Mouse (Mus musculus): ENCODE results near the gene Cyth4. TPM values are rescaled to one million over a fixed set of nuclear protein-coding genes. Genes with fewer than 3 reads are reported as not detected.

The Cyth4 gene
- polyA plus RNA-seq, 1 experiment from 2014 or later = 5.4 TPM

- WGBS = 92% methylated on average over 7 of the region's 7 CpGs
- Histone ChIP-seq H3K4me2 (ENCODE audit: low read length) (no peak overlapping the region), H3K27me3 (ENCODE audit: insufficient read depth, low read length) (no peaks in the 10 kb centered on the region), H3K9me3 (replicated peaks; ENCODE audit: low read length) (no peaks in the 10 kb centered on the region), H3K4me1 (replicated peaks; ENCODE audit: insufficient read depth, low read length) (peaks cover 3% of the 10 kb centered on the region; the same call in 1 of the 2 replicates), H3K4me3 (replicated peaks; ENCODE audit: low read depth, low read length) (no peak overlapping the region), H3K27ac (no peak overlapping the region), H3K9ac (ENCODE audit: low read depth, low read length) (no peak overlapping the region), H3K36me3 (ENCODE audit: insufficient read depth, low read length) (no peaks in the 10 kb centered on the region)
- no peak for DNase-seq (ENCODE audit: low spot score)
- TF ChIP-seq CTCF (IDR thresholded peaks at IDR 0.05; ENCODE audit: low read depth) = no peak
- no peak for ATAC-seq (replicated peaks; ENCODE audit: low FRiP score, low read depth)
Measured at GRCm38 (mm10) chr15:78585404-78585803, 11.4 kb upstream of the Cyth4 start.

GRCm38 (mm10) chr15:78587050-78587994, 9.5 kb upstream of the Cyth4 start:
- peak; percentile 96 for TF ChIP-seq CTCF (IDR thresholded peaks at IDR 0.05; ENCODE audit: low read depth)
- WGBS = 56% methylated on average over 18 of the region's 18 CpGs
- H3K27ac ChIP-seq = no peak overlapping the region
- H3K4me2 ChIP-seq (ENCODE audit: low read length) = no peak overlapping the region
- H3K9ac ChIP-seq (ENCODE audit: low read depth, low read length) = no peak overlapping the region
- ATAC-seq (replicated peaks; ENCODE audit: low FRiP score, low read depth) (peak; percentile 81), DNase-seq (ENCODE audit: low spot score) (peak; percentile 90)
- no peaks in the 10 kb centered on the region for H3K27me3 ChIP-seq (ENCODE audit: insufficient read depth, low read length)
- H3K4me1 ChIP-seq (replicated peaks; ENCODE audit: insufficient read depth, low read length) = no peaks in the 10 kb centered on the region
- no peaks in the 10 kb centered on the region for H3K36me3 ChIP-seq (ENCODE audit: insufficient read depth, low read length)
- H3K9me3 ChIP-seq (replicated peaks; ENCODE audit: low read length) = no peaks in the 10 kb centered on the region
- H3K4me3 ChIP-seq (replicated peaks; ENCODE audit: low read depth, low read length) = no peak overlapping the region

GRCm38 (mm10) chr15:78588049-78588448, 8.8 kb upstream of the Cyth4 start:
- Histone ChIP-seq H3K36me3 (ENCODE audit: insufficient read depth, low read length) (no peaks in the 10 kb centered on the region), H3K4me2 (ENCODE audit: low read length) (no peak overlapping the region), H3K27ac (no peak overlapping the region), H3K4me3 (replicated peaks; ENCODE audit: low read depth, low read length) (no peak overlapping the region), H3K9ac (ENCODE audit: low read depth, low read length) (no peak overlapping the region), H3K4me1 (replicated peaks; ENCODE audit: insufficient read depth, low read length) (no peaks in the 10 kb centered on the region), H3K9me3 (replicated peaks; ENCODE audit: low read length) (no peaks in the 10 kb centered on the region), H3K27me3 (ENCODE audit: insufficient read depth, low read length) (no peaks in the 10 kb centered on the region)
- 89% methylated on average over 4 of the region's 4 CpGs for WGBS
- TF ChIP-seq CTCF (IDR thresholded peaks at IDR 0.05; ENCODE audit: low read depth) = no peak
- DNase-seq (ENCODE audit: low spot score) (no peak), ATAC-seq (replicated peaks; ENCODE audit: low FRiP score, low read depth) (no peak)

GRCm38 (mm10) chr15:78588900-78589299, 7.9 kb upstream of the Cyth4 start:
- no peak overlapping the region for H3K27ac ChIP-seq
- DNase-seq (ENCODE audit: low spot score) (no peak), ATAC-seq (replicated peaks; ENCODE audit: low FRiP score, low read depth) (no peak)
- no peak overlapping the region for H3K4me2 ChIP-seq (ENCODE audit: low read length)
- H3K4me1 ChIP-seq (replicated peaks; ENCODE audit: insufficient read depth, low read length) = no peaks in the 10 kb centered on the region
- no peaks in the 10 kb centered on the region for H3K27me3 ChIP-seq (ENCODE audit: insufficient read depth, low read length)
- no peaks in the 10 kb centered on the region for H3K36me3 ChIP-seq (ENCODE audit: insufficient read depth, low read length)
- WGBS = 76% methylated on average over 4 of the region's 4 CpGs
- no peaks in the 10 kb centered on the region for H3K9me3 ChIP-seq (replicated peaks; ENCODE audit: low read length)
- TF ChIP-seq CTCF (IDR thresholded peaks at IDR 0.05; ENCODE audit: low read depth) = no peak
- no peak overlapping the region for H3K4me3 ChIP-seq (replicated peaks; ENCODE audit: low read depth, low read length)
- H3K9ac ChIP-seq (ENCODE audit: low read depth, low read length) = no peak overlapping the region

- DNase-seq (ENCODE audit: low spot score) = no peak
- Histone ChIP-seq H3K9me3 (replicated peaks; ENCODE audit: low read length) (no peaks in the 10 kb centered on the region), H3K4me2 (ENCODE audit: low read length) (no peak overlapping the region), H3K27ac (no peak overlapping the region), H3K4me1 (replicated peaks; ENCODE audit: insufficient read depth, low read length) (no peaks in the 10 kb centered on the region), H3K27me3 (ENCODE audit: insufficient read depth, low read length) (no peaks in the 10 kb centered on the region), H3K9ac (ENCODE audit: low read depth, low read length) (no peak overlapping the region), H3K36me3 (ENCODE audit: insufficient read depth, low read length) (no peaks in the 10 kb centered on the region), H3K4me3 (replicated peaks; ENCODE audit: low read depth, low read length) (no peak overlapping the region)
- TF ChIP-seq CTCF (IDR thresholded peaks at IDR 0.05; ENCODE audit: low read depth) = no peak
- WGBS = 63% methylated on average over 6 of the region's 6 CpGs
- no peak for ATAC-seq (replicated peaks; ENCODE audit: low FRiP score, low read depth)
Measured at GRCm38 (mm10) chr15:78589936-78590335, 6.9 kb upstream of the Cyth4 start.

- 70% methylated on average over 6 of the region's 6 CpGs for WGBS
- H3K4me1 ChIP-seq (replicated peaks; ENCODE audit: insufficient read depth, low read length) = no peaks in the 10 kb centered on the region
- TF ChIP-seq CTCF (IDR thresholded peaks at IDR 0.05; ENCODE audit: low read depth) = peak; percentile 44
- no peaks in the 10 kb centered on the region for H3K36me3 ChIP-seq (ENCODE audit: insufficient read depth, low read length)
- no peak overlapping the region for H3K27ac ChIP-seq
- DNase-seq (ENCODE audit: low spot score) = no peak
- no peak overlapping the region for H3K9ac ChIP-seq (ENCODE audit: low read depth, low read length)
- H3K4me3 ChIP-seq (replicated peaks; ENCODE audit: low read depth, low read length) = no peak overlapping the region
- H3K27me3 ChIP-seq (ENCODE audit: insufficient read depth, low read length) = no peaks in the 10 kb centered on the region
- no peak for ATAC-seq (replicated peaks; ENCODE audit: low FRiP score, low read depth)
- H3K9me3 ChIP-seq (replicated peaks; ENCODE audit: low read length) = no peaks in the 10 kb centered on the region
- no peak overlapping the region for H3K4me2 ChIP-seq (ENCODE audit: low read length)
Measured at GRCm38 (mm10) chr15:78590785-78591184, 6.1 kb upstream of the Cyth4 start.
